Mouse (Mus musculus): ENCODE measurements around the gene Btbd35f27.
"Not testable (repeated sequence)": the region's sequence is repeated elsewhere in the genome, so short reads cannot be mapped to it uniquely, and the experiment has no call there.

Btbd35f27 gene

GRCm38 (mm10) chrX:4951835-4952234, at the start of gene Btbd35f27:
Gene Btbd35f27, plus strand, starts transcription at chrX:4952135.
- not testable (repeated sequence) for DNase-seq (ENCODE audit: low read depth, low spot score)

All from retina, postnatal 7 days (tissue).